15 mouse cellular contexts compared by ENCODE assay signal in the genomic region with DNA sequence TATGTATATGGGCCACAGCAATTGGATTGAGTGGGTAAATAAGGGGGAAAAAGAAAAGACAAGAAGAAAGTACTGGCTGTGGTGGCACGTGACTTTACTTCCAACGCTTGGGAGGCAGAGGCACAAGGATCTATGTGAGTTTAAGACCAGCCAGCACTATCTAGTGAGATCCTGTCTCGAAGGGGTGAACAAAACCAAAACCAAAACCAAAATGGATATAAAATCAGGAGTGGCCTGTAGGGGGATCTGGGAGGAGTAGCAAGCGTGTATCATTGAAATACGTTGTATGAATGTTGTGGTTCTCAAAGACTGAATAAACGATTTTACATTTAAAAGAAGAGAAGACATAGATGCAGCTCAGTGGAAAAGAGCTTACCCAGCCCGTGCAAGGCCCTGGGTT. TPM values are rescaled to one million over a fixed set of nuclear protein-coding genes. Genes with fewer than 3 reads are reported as not detected.
DNase-seq lines count a peak whose midpoint lies in the region; ATAC-seq and TF ChIP-seq lines count a peak whose summit lies in the region.
"Had no signal": no experiment of that assay in that cellular context is flagged by ENCODE, and none has a peak within 500 bp of the region (broad histone marks: within the 10 kb centered on the region; RNA-seq: fewer than 3 reads in every experiment).

No protein-coding gene starts in this region.

- H3K4me2 ChIP-seq in liver, embryonic 16.5 days (ENCODE audit: low read depth, low read length), result no peak overlapping the region
- H3K4me2 ChIP-seq: hindbrain, embryonic 15.5 days; kidney, embryonic 15.5 days had no signal

- peak overlapping the region; percentile 36; the same call in 1 of the 2 replicates for H3K4me3 ChIP-seq in liver, adult 2 months (ENCODE audit: insufficient read depth, low read depth, low read length)
- H3K4me3 ChIP-seq in liver, embryonic 16.5 days (ENCODE audit: low read depth, low read length), result no peak overlapping the region
- H3K4me3 ChIP-seq in forebrain, embryonic 10.5 days, result no peak overlapping the region
- H3K4me3 ChIP-seq: erythroblast, embryonic 14.5 days; hindbrain, embryonic 15.5 days; kidney, embryonic 15.5 days; limb, embryonic 10.5 days had no signal

- WGBS in liver, adult 2 months, result 21% methylated on average over 7 of the region's 7 CpGs
- WGBS in liver, embryonic 16.5 days (ENCODE audit: insufficient replicate concordance), result 66% methylated on average over 7 of the region's 7 CpGs
- 93% methylated on average over 7 of the region's 7 CpGs for WGBS in forebrain, embryonic 10.5 days

- peak overlapping the region; percentile 85 for H3K27ac ChIP-seq in liver, adult 2 months (replicated peaks; ENCODE audit: insufficient read depth, low read depth, low read length)
- H3K27ac ChIP-seq in liver, embryonic 16.5 days (ENCODE audit: low read length), result peak overlapping the region; percentile 43; the same call in 1 of the 2 replicates
- no peak overlapping the region for H3K27ac ChIP-seq in forebrain, embryonic 10.5 days
- H3K27ac ChIP-seq: hindbrain, embryonic 15.5 days; limb, embryonic 10.5 days; macrophage had no signal

- peaks cover 7% of the 10 kb centered on the region; the same call in 1 of the 2 replicates for H3K36me3 ChIP-seq in liver, adult 2 months (ENCODE audit: control insufficient read depth, insufficient read depth, low read length)
- H3K36me3 ChIP-seq in liver, embryonic 16.5 days (ENCODE audit: control insufficient read depth, insufficient read depth), result peaks cover 7% of the 10 kb centered on the region; the same call in 1 of the 2 replicates
- H3K36me3 ChIP-seq in forebrain, embryonic 10.5 days (replicated peaks), result peaks cover 18% of the 10 kb centered on the region
- H3K36me3 ChIP-seq: hindbrain, embryonic 15.5 days had no signal

- H3K9me3 ChIP-seq in liver, embryonic 16.5 days (replicated peaks; ENCODE audit: control insufficient read depth, low read length), result no peaks in the 10 kb centered on the region
- H3K9me3 ChIP-seq in forebrain, embryonic 10.5 days, result no peaks in the 10 kb centered on the region
- H3K9me3 ChIP-seq: hindbrain, embryonic 15.5 days; kidney, embryonic 15.5 days; limb, embryonic 10.5 days had no signal

- H3K9ac ChIP-seq in liver, adult 2 months (ENCODE audit: low read depth, low read length), result peak overlapping the region; percentile 43
- no peak overlapping the region for H3K9ac ChIP-seq in liver, embryonic 16.5 days (ENCODE audit: low read depth, low read length)
- H3K9ac ChIP-seq: hindbrain, embryonic 15.5 days; kidney, embryonic 15.5 days had no signal

- no peak for TF ChIP-seq POLR2A in liver, adult 2 months (IDR thresholded peaks at IDR 0.05; ENCODE audit: extremely low read depth, insufficient read depth, low read length)

- peaks cover 20% of the 10 kb centered on the region; the same call in 1 of the 2 replicates for H3K79me2 ChIP-seq in liver, adult 2 months (ENCODE audit: control insufficient read depth, insufficient read depth, low read length)

- no peak for TF ChIP-seq CTCF in liver, adult 2 months (IDR thresholded peaks at IDR 0.05; ENCODE audit: low read depth, low read length)

- DNase-seq in liver, adult 2 months (ENCODE audit: extremely low read depth, low read depth, low spot score), result peak; percentile 60
- DNase-seq in liver (no peak), 3T3-L1 (ENCODE audit: low read depth, low spot score) (peak; percentile 44)
- peak; percentile 40 for DNase-seq in CD4-positive, CD25-positive, alpha-beta regulatory T cell, adult 2 months (ENCODE audit: low read depth, low spot score)
- no peak for DNase-seq in yolk sac, embryonic 10.5 days (ENCODE audit: low spot score)
- DNase-seq in forebrain, embryonic 10.5 days (ENCODE audit: extremely low spot score, low spot score), result no peak
- DNase-seq: cerebellum, adult 8-10 months; spleen, adult 18-20 months had no signal

- no peak for ATAC-seq in liver, embryonic 16.5 days (ENCODE audit: low read depth)
- ATAC-seq: midbrain, embryonic 16.5 days had no signal

- no peaks in the 10 kb centered on the region for H3K27me3 ChIP-seq in liver, adult 2 months (ENCODE audit: control insufficient read depth, insufficient read depth, low read length)
- no peaks in the 10 kb centered on the region for H3K27me3 ChIP-seq in liver, embryonic 16.5 days (ENCODE audit: control insufficient read depth, insufficient read depth, low read depth, low read length)
- H3K27me3 ChIP-seq in forebrain, embryonic 10.5 days (ENCODE audit: poor library complexity, severe bottlenecking), result no peaks in the 10 kb centered on the region
- H3K27me3 ChIP-seq: hindbrain, embryonic 15.5 days; kidney, embryonic 15.5 days had no signal

- peaks cover 43% of the 10 kb centered on the region for H3K4me1 ChIP-seq in liver, adult 2 months (ENCODE audit: control insufficient read depth, insufficient read depth, low read length)
- H3K4me1 ChIP-seq in liver, embryonic 16.5 days (ENCODE audit: control insufficient read depth, low read depth, low read length), result peaks cover 18% of the 10 kb centered on the region
- peaks cover 34% of the 10 kb centered on the region for H3K4me1 ChIP-seq in forebrain, embryonic 10.5 days

RNA-seq across cellular contexts. Expression of a gene that starts 34.5 kb away (rescaled TPM):
- 72.4 and 108 TPM in 2 replicates for total RNA-seq in liver, adult 2 months (2014; rRNA removed)
- 189 and 223 TPM in 2 replicates for polyA plus RNA-seq in liver, adult 2 months (2012; rRNA removed)
- polyA plus RNA-seq in liver, embryonic 16.5 days (2015; fragmentation: Nextera tagmentation; extraction: Ambion mirVana), result 78.3 and 89.5 TPM in 2 replicates
- 51.3 and 54.5 TPM in 2 replicates for polyA plus RNA-seq in forebrain, embryonic 10.5 days (2016; fragmentation: Nextera tagmentation; extraction: Ambion mirVana)

Comparison
In these comparisons a context has a peak if more than half of its experiments do, and no peak if none do; other contexts are left out.
1. DNase-seq: peak in liver, adult 2 months (single experiment), 3T3-L1 (single experiment) and CD4-positive, CD25-positive, alpha-beta regulatory T cell, adult 2 months (single experiment); none in liver (single experiment), yolk sac, embryonic 10.5 days (single experiment) and forebrain, embryonic 10.5 days (single experiment).